9 mouse cellular contexts compared by ENCODE assay signal in the genomic region with DNA sequence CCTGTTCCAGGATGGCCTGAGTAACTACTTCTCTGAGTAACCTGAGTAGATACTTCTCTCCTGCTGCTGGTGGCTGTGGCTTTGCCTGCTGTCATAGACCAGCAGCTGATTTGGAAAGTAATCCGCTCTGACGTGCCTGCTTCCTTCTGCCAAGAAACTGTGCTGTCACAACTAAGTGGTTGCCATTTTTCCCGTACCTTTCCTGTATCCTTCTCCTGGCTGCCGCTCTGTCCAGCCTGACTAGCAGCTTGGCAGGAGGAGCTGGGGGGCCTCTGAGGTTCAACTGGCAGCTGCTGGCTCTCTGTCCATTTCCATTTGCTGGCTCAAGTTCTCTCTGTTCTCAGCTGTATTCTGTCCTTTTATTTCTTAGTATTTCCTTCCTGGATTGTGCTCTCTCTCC.
DNase-seq lines count a peak whose midpoint lies in the region; ATAC-seq lines count a peak whose summit lies in the region.
"Had no signal": no experiment of that assay in that cellular context is flagged by ENCODE, and none has a peak within 500 bp of the region (broad histone marks: within the 10 kb centered on the region; RNA-seq: fewer than 3 reads in every experiment).

No protein-coding gene starts in this region.

- no peak for ATAC-seq in erythroid progenitor cell, adult 5-6 weeks (replicated peaks; ENCODE audit: low FRiP score, poor library complexity, severe bottlenecking)
- ATAC-seq in erythroblast, adult 5-6 weeks (replicated peaks; ENCODE audit: low FRiP score, poor library complexity, severe bottlenecking) = no peak

- peak; percentile 15 to 26 for DNase-seq in frontal cortex, postnatal 36 days (ENCODE audit: low spot score in 2 of 2)
- DNase-seq in frontal cortex, postnatal 10 days (ENCODE audit: low spot score in 2 of 2) = no peak
- DNase-seq in right cerebral cortex, postnatal 25 days = peak; percentile 19
- DNase-seq in right cerebral cortex, adult 2 months (ENCODE audit: low spot score in 2 of 2) = no peak
- peak; percentile 31 for DNase-seq in gonadal fat pad, adult 2 months (ENCODE audit: low read depth)
- peak; percentile 28 to 52 for DNase-seq in layer of hippocampus, postnatal 14 days (ENCODE audit: low spot score in 2 of 2)
- DNase-seq: liver, embryonic 13.5 days had no signal

Comparison
In these comparisons a context has a peak if more than half of its experiments do, and no peak if none do; other contexts are left out.
1. DNase-seq: peak in frontal cortex, postnatal 36 days (2 of 2), right cerebral cortex, postnatal 25 days (single experiment), gonadal fat pad, adult 2 months (single experiment) and layer of hippocampus, postnatal 14 days (2 of 2); none in frontal cortex, postnatal 10 days (0 of 2) and right cerebral cortex, adult 2 months (0 of 2).